Mouse (Mus musculus) bone marrow macrophage, adult 2 months (primary cell): ENCODE results near the gene Ugt2a2. TPM values are rescaled to one million over a fixed set of nuclear protein-coding genes. Genes with fewer than 3 reads are reported as not detected.
"Not testable (repeated sequence)": the region's sequence is repeated elsewhere in the genome, so short reads cannot be mapped to it uniquely, and the experiment has no call there.

Experiments
- H3K27ac ChIP-seq: 2 replicates; pipeline ENCODE4 v1.5.1; 2012; ENCODE audit warnings: low read depth, low read length; ENCODE audit not compliant: insufficient read depth
- H3K4me1 ChIP-seq: 2 replicates; pipeline ENCODE4 v1.6.1; 2012; ENCODE audit warnings: low read length; ENCODE audit not compliant: control insufficient read depth, insufficient read depth
- H3K4me3 ChIP-seq: 2 replicates; pipeline ENCODE4 v1.5.1; 2012; ENCODE audit warnings: mild to moderate bottlenecking, low read length, moderate library complexity; ENCODE audit not compliant: insufficient read depth
- CTCF ChIP-seq: IDR thresholded peaks from 2 replicates; pipeline ENCODE4 v1.5.1; 2012; ENCODE audit warnings: low read depth, mild to moderate bottlenecking, low read length, moderate library complexity
- POLR2A ChIP-seq: IDR thresholded peaks from 2 replicates; pipeline ENCODE4 v1.6.1; 2012; ENCODE audit warnings: mild to moderate bottlenecking, low read depth, low read length, borderline replicate concordance
- polyA plus RNA-seq: library from polyadenylated mRNA; stranded (reverse); fragments of >200 nt; gene quantifications from 2 replicates; pipeline ENCODE4 v1.2.4, GENCODE M21; 2012; ENCODE audit not compliant: missing spikeins, insufficient read depth, insufficient read length

Gene Ugt2a2
- polyA plus RNA-seq, 1 experiment: not detected

DNA sequence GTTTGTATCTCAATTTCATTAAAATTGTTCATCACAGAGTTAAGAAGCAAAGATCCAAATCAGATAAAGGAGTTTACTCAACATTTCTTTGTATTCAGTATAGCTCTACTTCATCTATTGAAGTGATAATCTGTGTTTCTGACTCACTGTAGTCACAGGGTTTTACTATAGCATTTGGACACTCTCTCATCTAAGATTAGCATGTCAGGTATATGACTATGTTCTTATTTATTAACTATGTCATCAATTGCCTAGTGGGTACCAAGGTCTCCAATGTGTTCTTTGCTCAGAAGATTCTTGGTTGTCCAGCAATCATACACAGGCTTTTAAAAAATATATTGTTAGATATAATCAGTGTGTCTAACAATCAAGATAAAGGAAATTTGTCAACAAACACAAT lies 26.5 kb downstream of the Ugt2a2 start:
- H3K4me1 ChIP-seq: no peaks in the 10 kb centered on the region
- no peak overlapping the region for H3K4me3 ChIP-seq
- H3K27ac ChIP-seq: no peak overlapping the region
- TF ChIP-seq CTCF (no peak), POLR2A (no peak)

DNA sequence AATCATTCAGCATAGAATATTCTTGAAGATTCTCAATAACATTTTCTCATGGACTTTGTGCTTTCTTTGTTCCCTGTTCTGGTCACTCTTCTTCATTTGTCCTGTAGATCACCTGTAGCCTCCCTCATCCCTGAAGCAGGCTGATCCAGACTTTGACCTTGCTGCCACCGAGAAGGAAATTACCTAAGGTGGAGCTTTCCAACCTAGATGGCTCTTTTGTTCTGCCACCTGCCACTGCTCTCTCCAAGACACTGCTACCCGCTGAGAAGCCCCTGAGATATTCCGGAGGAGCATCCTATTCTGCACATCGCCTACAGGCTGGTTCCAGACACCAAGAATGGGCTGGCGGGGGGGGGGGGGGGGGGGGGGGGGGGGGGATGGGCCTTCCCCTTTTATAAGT lies 29.5 kb downstream of the Ugt2a2 start:
- not testable (repeated sequence) for H3K4me3 ChIP-seq, H3K27ac ChIP-seq, H3K4me1 ChIP-seq

DNA sequence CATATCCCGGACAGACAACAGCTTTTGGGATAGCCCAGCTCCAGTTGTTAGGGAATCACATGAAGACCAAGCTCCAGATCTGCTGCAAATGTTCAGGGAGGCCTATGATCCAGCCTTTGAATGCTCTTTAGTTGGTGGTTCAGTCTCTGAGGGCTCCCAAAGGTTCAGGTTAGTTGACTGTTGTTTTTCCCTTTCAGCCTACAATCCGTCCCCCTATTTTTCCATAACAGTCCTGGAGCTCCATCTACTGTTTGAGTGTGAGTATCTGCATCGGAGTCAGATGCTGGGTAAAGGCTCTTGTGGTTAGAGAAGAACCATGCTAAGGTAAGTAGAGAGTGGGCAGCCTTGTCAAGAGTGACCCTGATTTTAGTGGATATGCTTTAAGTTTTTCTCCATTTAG lies 45.8 kb downstream of the Ugt2a2 start:
- no peak overlapping the region for H3K27ac ChIP-seq
- H3K4me3 ChIP-seq: no peak overlapping the region
- no peak for TF ChIP-seq CTCF
- TF ChIP-seq POLR2A: no peak
- H3K4me1 ChIP-seq: no peaks in the 10 kb centered on the region

DNA sequence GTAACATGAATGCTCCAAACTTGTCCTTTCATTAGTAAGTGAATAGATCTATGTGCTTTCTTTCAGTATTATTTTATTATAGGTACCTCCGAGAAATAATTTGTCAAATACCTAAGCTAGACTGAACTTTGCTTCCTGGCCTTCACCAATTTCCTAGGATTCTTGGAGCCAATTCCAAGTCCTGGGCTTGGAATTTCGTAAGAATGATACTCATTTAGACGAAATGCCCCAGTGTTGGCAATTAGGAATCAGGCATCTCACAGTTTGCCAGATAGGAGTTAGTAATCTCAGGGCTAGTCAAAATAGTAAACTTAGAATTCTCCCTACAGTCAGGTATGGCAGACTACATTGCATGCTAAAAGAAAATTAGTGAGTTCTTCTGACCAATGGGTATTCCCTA lies 56.4 kb downstream of the Ugt2a2 start:
- Histone ChIP-seq H3K4me1 (no peaks in the 10 kb centered on the region), H3K27ac (no peak overlapping the region), H3K4me3 (no peak overlapping the region)
- TF ChIP-seq CTCF (no peak), POLR2A (no peak)

DNA sequence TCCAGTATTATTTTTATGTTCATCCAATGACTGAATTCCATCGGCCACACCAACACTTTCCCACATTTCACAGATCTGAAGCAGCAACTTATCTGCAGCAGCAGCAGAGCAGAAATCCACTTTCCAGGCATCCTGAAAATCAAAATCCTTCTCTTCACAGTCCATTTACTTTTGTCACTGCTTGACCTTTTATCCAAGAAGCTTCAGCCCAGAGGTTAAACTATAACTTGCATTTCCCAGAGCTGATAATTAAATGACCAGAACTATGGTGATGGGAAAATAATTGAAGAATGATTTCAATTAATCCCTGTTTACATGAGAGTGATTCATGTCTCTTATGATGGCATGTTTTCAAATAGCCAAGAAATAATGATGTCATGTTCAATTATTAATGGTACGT lies 58.0 kb downstream of the Ugt2a2 start, which contains the start of gene Ugt2b38:
TSS of gene Ugt2b38 (minus strand) at position 163 of the 400 bp plus-strand sequence.
- not testable (repeated sequence) for H3K27ac ChIP-seq, H3K4me3 ChIP-seq, H3K4me1 ChIP-seq

Other genes starting within 250 kb of the Ugt2a2 start
- not detected in 2 replicates for gene Ugt2b37, start 227.5 kb downstream of the Ugt2a2 start, polyA plus RNA-seq
- gene Ugt2a3, start 145.1 kb downstream of the Ugt2a2 start, polyA plus RNA-seq: not detected in 2 replicates
- not detected in 2 replicates for gene Ugt2b38, start 58.1 kb downstream of the Ugt2a2 start, polyA plus RNA-seq
- not detected in 2 replicates for gene Gm43638, start 4.5 kb upstream of the Ugt2a2 start, polyA plus RNA-seq
- not detected in 2 replicates for gene Ugt2a1, start 8.6 kb upstream of the Ugt2a2 start, polyA plus RNA-seq
- not detected in 2 replicates for gene Sult1b1, start 55.9 kb upstream of the Ugt2a2 start, polyA plus RNA-seq
- not detected in 2 replicates for gene Sult1d1, start 86.8 kb upstream of the Ugt2a2 start, polyA plus RNA-seq
- not detected in 2 replicates for gene Sult1e1, start 109.3 kb upstream of the Ugt2a2 start, polyA plus RNA-seq
- not detected in 2 replicates for gene Csn1s1, start 183.9 kb upstream of the Ugt2a2 start, polyA plus RNA-seq
- gene Csn2, start 217.4 kb upstream of the Ugt2a2 start, polyA plus RNA-seq: not detected in 2 replicates